Mouse (Mus musculus) heart, adult 2 months (tissue): ENCODE measurements around the gene Cacna1c. TPM values are rescaled to one million over a fixed set of nuclear protein-coding genes. Genes with fewer than 3 reads are reported as not detected.

ENCODE experiments used
- DNase-seq, 2 experiments: peaks; one replicate each; pipeline ENCODE4 v3.0.0; 2021
- H3K27ac ChIP-seq: fragments of 200-600 bp; 2 replicates; pipeline ENCODE4 v1.8.1; 2022
- H3K27me3 ChIP-seq: fragments of 200-500 bp; 2 replicates; pipeline ENCODE4 v1.6.1; 2012; ENCODE audit warnings: mild to moderate bottlenecking, low read length, inconsistent platforms, mixed read lengths; ENCODE audit not compliant: control insufficient read depth, insufficient read depth
- H3K36me3 ChIP-seq: fragments of 200-500 bp; 2 replicates; pipeline ENCODE4 v1.6.1; 2012; ENCODE audit warnings: low read length, inconsistent platforms; ENCODE audit not compliant: control insufficient read depth, insufficient read depth
- H3K4me1 ChIP-seq: fragments of 200-500 bp; 2 replicates; pipeline ENCODE4 v1.6.1; 2011; ENCODE audit warnings: low read length; ENCODE audit not compliant: control insufficient read depth, insufficient read depth
- H3K4me3 ChIP-seq: fragments of 200-600 bp; 2 replicates; pipeline ENCODE4 v1.8.1; 2022
- H3K79me2 ChIP-seq: fragments of 200-500 bp; replicated peaks from 2 replicates; pipeline ENCODE4 v1.6.1; 2012; ENCODE audit warnings: mild to moderate bottlenecking, inconsistent platforms, low read length, moderate library complexity, mixed read lengths; ENCODE audit not compliant: control insufficient read depth, insufficient read depth
- H3K9ac ChIP-seq: fragments of 200-500 bp; 2 replicates; pipeline ENCODE4 v1.6.1; 2012; ENCODE audit warnings: low read depth, mild to moderate bottlenecking, control low read depth, inconsistent platforms, low read length, mixed read lengths
- CTCF ChIP-seq: fragments of 200-600 bp; IDR thresholded peaks from 2 replicates; pipeline ENCODE4 v1.8.1; 2022; ENCODE audit warnings: antibody characterized with exemption, mild to moderate bottlenecking, moderate library complexity
- EP300 ChIP-seq: fragments of 200-500 bp; IDR thresholded peaks from 2 replicates; pipeline ENCODE4 v1.6.1; 2011; ENCODE audit warnings: low read depth, low read length, control low read depth; ENCODE audit not compliant: insufficient read depth
- POLR2A ChIP-seq: fragments of 200-500 bp; IDR thresholded peaks from 2 replicates; pipeline ENCODE4 v1.6.1; 2011; ENCODE audit warnings: mild to moderate bottlenecking, low read depth, low read length, control low read depth; ENCODE audit not compliant: insufficient read depth
- WGBS: fragments of 180-500 bp; shearing (Covaris S2); methylation state at CpG from one replicate; pipeline ENCODE4 v1.1.7; 2018; 5-methylcytosine and 5-hydroxymethylcytosine counted together
- intact Hi-C: fragments of 180-260 bp; cut with DNase I; formaldehyde crosslinking; loops from one replicate; pipeline ENCODE4 v1.15.1; 2025
- polyA plus RNA-seq: library from polyadenylated mRNA; depleted of rRNA; stranded (reverse); fragments of >200 nt; gene quantifications from 2 replicates; pipeline ENCODE4 v1.2.3, GENCODE M21; 2012
- total RNA-seq, 2 experiments: library from RNA; stranded (reverse); gene quantifications; 2 replicates each; pipeline ENCODE4 v1.2.3; 2021

The Cacna1c gene
- total and polyA plus RNA-seq, 3 experiments = 56.8 to 228 (median 194) TPM

DNA sequence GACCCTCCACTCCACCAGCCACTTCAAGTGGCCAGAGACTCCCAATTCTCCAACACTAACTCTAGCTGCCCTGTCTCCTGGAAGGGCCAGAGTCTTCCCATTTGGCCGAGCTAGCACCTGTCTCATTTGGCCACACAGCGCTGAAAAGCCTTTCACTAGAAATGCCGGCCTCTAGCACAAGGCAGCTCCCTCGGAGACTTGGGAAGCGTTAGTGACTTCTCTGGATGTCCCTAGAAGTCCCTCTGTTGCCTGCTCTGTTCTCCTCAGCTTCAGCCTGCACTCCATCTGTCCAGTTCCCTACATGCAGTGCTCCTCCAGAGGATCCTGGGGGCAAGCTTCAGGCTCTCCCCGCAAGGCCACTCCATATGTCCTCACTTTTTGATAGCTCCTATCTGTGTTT lies 101.1 kb downstream of the Cacna1c start:
- Histone ChIP-seq H3K27ac (no peak overlapping the region), H3K36me3 (peaks cover 4% of the 10 kb centered on the region; the same call in 1 of the 2 replicates), H3K27me3 (no peaks in the 10 kb centered on the region), H3K4me3 (no peak overlapping the region), H3K79me2 (0 out of 2 replicates have a peak, but pooled peaks cover 3% of the 10 kb centered on the region), H3K9ac (no peak overlapping the region), H3K4me1 (peaks cover 1% of the 10 kb centered on the region; the same call in 1 of the 2 replicates)
- TF ChIP-seq POLR2A = no peak
- TF ChIP-seq CTCF = no peak
- no peak for TF ChIP-seq EP300
- intact Hi-C loops = no loop called here
- no peak for DNase-seq
- 52% methylated on average over 6 of the region's 6 CpGs for WGBS

DNA sequence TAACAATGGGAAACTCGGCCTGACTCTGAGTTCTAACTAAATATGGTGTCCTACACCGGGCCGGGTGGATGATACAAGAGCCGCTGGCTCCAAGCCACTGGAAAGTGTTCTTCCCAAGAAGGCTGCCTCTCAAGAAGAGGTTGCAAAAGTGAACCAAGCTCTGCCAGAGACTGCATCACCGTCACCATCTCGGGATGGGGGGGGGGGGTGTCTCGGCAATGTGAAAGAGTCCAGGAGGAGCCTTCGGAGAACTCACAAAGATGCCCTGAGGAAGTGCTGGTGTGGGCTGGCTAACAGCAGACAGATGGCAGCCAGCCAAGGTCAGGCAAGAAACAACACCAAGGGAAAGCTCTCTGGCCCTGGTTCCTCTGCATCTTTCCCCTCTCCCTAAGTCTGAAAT lies 107.0 kb downstream of the Cacna1c start:
- intact Hi-C loops = no loop called here

GRCm38 (mm10) chr6:119088381-119088780 lies 107.8 kb downstream of the Cacna1c start:
- intact Hi-C loops = no loop called here
- WGBS = 32% methylated on average over 8 of the region's 8 CpGs
- Histone ChIP-seq H3K27me3 (no peaks in the 10 kb centered on the region), H3K27ac (peak overlapping the region; percentile 3; the same call in 1 of the 2 replicates), H3K36me3 (peaks cover 10% of the 10 kb centered on the region), H3K4me3 (no peak overlapping the region), H3K79me2 (0 out of 2 replicates have a peak, but pooled peaks cover 3% of the 10 kb centered on the region), H3K9ac (no peak overlapping the region), H3K4me1 (peaks cover 16% of the 10 kb centered on the region)
- TF ChIP-seq CTCF (no peak), EP300 (no peak), POLR2A (no peak)
- no peak for DNase-seq

More for the DNA sequence above, 107.0 kb downstream of the Cacna1c start:
- no peaks in the 10 kb centered on the region for H3K27me3 ChIP-seq
- no peak overlapping the region for H3K4me3 ChIP-seq
- H3K27ac ChIP-seq = peak overlapping the region; percentile 13; the same call in 1 of the 2 replicates
- peaks cover 5% of the 10 kb centered on the region for H3K36me3 ChIP-seq
- no peak overlapping the region for H3K9ac ChIP-seq
- WGBS = 20% methylated on average over 8 of the region's 8 CpGs
- peak; percentile 52 to 69 for DNase-seq
- H3K79me2 ChIP-seq = 0 out of 2 replicates have a peak, but pooled peaks cover 3% of the 10 kb centered on the region
- H3K4me1 ChIP-seq = peaks cover 14% of the 10 kb centered on the region
- TF ChIP-seq POLR2A = no peak
- no peak for TF ChIP-seq EP300
- TF ChIP-seq CTCF = no peak

DNA sequence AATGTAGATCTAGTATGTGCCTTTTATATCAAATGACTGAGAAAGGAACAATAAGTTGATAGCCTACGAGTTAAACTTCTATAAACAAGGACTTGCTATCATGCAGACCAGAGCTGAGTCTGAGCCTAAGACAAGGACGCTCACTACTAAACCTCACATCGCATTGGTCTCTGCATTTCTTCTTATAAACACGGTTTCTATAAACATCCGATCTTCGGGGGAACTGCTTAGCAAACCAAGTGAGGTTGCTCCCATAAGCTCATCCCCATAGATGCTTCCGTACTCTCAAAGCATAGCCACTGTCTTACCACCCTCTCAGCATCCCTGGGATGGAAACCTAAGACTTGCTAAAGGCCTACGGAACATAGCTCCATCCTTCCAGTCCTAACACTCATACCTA lies 108.3 kb downstream of the Cacna1c start:
- Histone ChIP-seq H3K4me1 (peaks cover 18% of the 10 kb centered on the region), H3K79me2 (0 out of 2 replicates have a peak, but pooled peaks cover 2% of the 10 kb centered on the region), H3K4me3 (no peak overlapping the region), H3K9ac (no peak overlapping the region), H3K27me3 (no peaks in the 10 kb centered on the region), H3K36me3 (peaks cover 15% of the 10 kb centered on the region), H3K27ac (no peak overlapping the region)
- DNase-seq = no peak
- intact Hi-C loops = no loop called here
- TF ChIP-seq EP300 = no peak
- TF ChIP-seq POLR2A = no peak
- TF ChIP-seq CTCF = no peak
- 80% methylated on average over 8 of the region's 8 CpGs for WGBS

DNA sequence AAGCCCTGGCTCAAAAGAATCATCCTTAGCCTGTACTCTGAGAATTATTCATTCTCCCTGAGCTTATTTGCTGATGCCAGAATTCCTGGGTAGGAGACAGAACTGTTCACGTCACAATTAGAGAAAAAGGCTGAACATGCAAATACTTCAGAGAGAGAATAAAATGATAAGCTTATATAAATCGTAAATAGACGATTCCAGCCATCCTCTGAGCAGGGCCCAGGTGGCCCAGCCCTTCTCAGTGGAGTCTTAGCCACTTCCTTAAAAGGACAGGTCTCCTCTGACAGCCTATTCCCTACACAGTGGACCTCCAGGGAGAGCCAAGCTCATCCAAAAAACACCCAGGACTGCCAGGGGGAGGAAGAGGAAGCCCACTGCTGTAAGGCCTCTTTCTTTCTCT lies 110.4 kb downstream of the Cacna1c start:
- peak overlapping the region; percentile 64 for H3K27ac ChIP-seq

GRCm38 (mm10) chr6:119084532-119084931 lies 111.7 kb downstream of the Cacna1c start:
- no peaks in the 10 kb centered on the region for H3K79me2 ChIP-seq
- WGBS = 72% methylated on average over 9 of the region's 9 CpGs
- DNase-seq = no peak
- no peaks in the 10 kb centered on the region for H3K27me3 ChIP-seq
- peaks cover 20% of the 10 kb centered on the region for H3K4me1 ChIP-seq
- H3K27ac ChIP-seq = peak overlapping the region; percentile 64
- H3K4me3 ChIP-seq = no peak overlapping the region
- peaks cover 19% of the 10 kb centered on the region for H3K36me3 ChIP-seq
- intact Hi-C loops = no loop called here
- TF ChIP-seq CTCF = no peak
- TF ChIP-seq POLR2A = no peak
- no peak for TF ChIP-seq EP300
- no peak overlapping the region for H3K9ac ChIP-seq

More for the DNA sequence above, 110.4 kb downstream of the Cacna1c start:
- intact Hi-C loops = no loop called here
- Histone ChIP-seq H3K79me2 (no peaks in the 10 kb centered on the region), H3K4me1 (peaks cover 21% of the 10 kb centered on the region), H3K36me3 (peaks cover 19% of the 10 kb centered on the region), H3K27me3 (no peaks in the 10 kb centered on the region), H3K4me3 (no peak overlapping the region), H3K9ac (no peak overlapping the region)
- TF ChIP-seq CTCF = no peak
- TF ChIP-seq POLR2A = no peak
- DNase-seq = no peak
- WGBS = 45% methylated on average over 3 of the region's 3 CpGs
